Mouse (Mus musculus) adrenal gland, postnatal 36 days (tissue): ENCODE data around the gene Myoz1. TPM values are rescaled to one million over a fixed set of nuclear protein-coding genes. Genes with fewer than 3 reads are reported as not detected.

ENCODE experiments used
- microRNA-seq: library from miRNA; unstranded; fragments of <30 nt; microRNA quantifications from one replicate; pipeline ENCODE4 v1.2.0, GENCODE M21; 2021
- total RNA-seq, 2 experiments: library from RNA; stranded (reverse); gene quantifications; 2 replicates each; pipeline ENCODE4 v1.2.3; 2021

Myoz1 gene
- total RNA-seq, 2 experiments from 2014 or later = not detected

Small RNA genes lying within 50 kb of the gene (microRNA-seq; reads per million reads assigned to microRNA genes)
- 1.00 reads per million for gene Mir6946

Other genes starting within 250 kb of the Myoz1 start
- gene Cfap70, start 204.3 kb downstream of the Myoz1 start, total RNA-seq = 1 to 10 TPM; 1.1 to 2.6 TPM
- gene Anxa7, start 176.4 kb downstream of the Myoz1 start, total RNA-seq = 100 to 1,000 TPM; 108 to 119 TPM
- gene Mss51, start 159.6 kb downstream of the Myoz1 start, total RNA-seq = 1 to 10 TPM in 1 of 2 experiments, under 1 TPM in 1; 0.79 to 1.0 TPM
- gene Ppp3cb, start 110.0 kb downstream of the Myoz1 start, total RNA-seq = 10 to 100 TPM; 66.8 to 67.6 TPM
- 10 to 100 TPM; 14.1 to 14.6 TPM for gene Usp54, start 15.5 kb downstream of the Myoz1 start, total RNA-seq
- gene Synpo2l, start 11.8 kb upstream of the Myoz1 start, total RNA-seq = under 1 TPM; 0.30 TPM
- 100 to 1,000 TPM; 129 to 143 TPM for gene Sec24c, start 17.8 kb upstream of the Myoz1 start, total RNA-seq
- 10 to 100 TPM; 17.8 to 21.4 TPM for gene Fut11, start 38.4 kb upstream of the Myoz1 start, total RNA-seq
- gene Chchd1, start 46.5 kb upstream of the Myoz1 start, total RNA-seq = 10 to 100 TPM; 82.0 to 94.3 TPM
- 100 to 1,000 TPM in 1 of 2 experiments, 10 to 100 TPM in 1; 97.8 to 135 TPM for gene Zswim8, start 51.0 kb upstream of the Myoz1 start, total RNA-seq
- 10 to 100 TPM; 24.1 to 26.2 TPM for gene Ndst2, start 78.0 kb upstream of the Myoz1 start, total RNA-seq
- gene Camk2g, start 137.5 kb upstream of the Myoz1 start, total RNA-seq = 10 to 100 TPM; 45.8 to 54.6 TPM
- 10 to 100 TPM; 33.9 to 59.2 TPM for gene Plau, start 180.1 kb upstream of the Myoz1 start, total RNA-seq